Comparison of ENCODE assay signal across 9 mouse cellular contexts in genomic region chr2:181483562-181484318, GRCm38 (mm10). TPM values are rescaled to one million over a fixed set of nuclear protein-coding genes. Genes with fewer than 3 reads are reported as not detected.
DNase-seq lines count a peak whose midpoint lies in the region; ATAC-seq and TF ChIP-seq lines count a peak whose summit lies in the region.
"Had no signal": no experiment of that assay in that cellular context is flagged by ENCODE, and none has a peak within 500 bp of the region (broad histone marks: within the 10 kb centered on the region; RNA-seq: fewer than 3 reads in every experiment).

No protein-coding gene starts in this region.

- WGBS in heart, adult 2 months: 22% methylated on average over 7 of the region's 7 CpGs
- 26% methylated on average over 7 of the region's 7 CpGs for WGBS in kidney, embryonic 15.5 days
- WGBS in forebrain, embryonic 16.5 days: 32% methylated on average over 7 of the region's 7 CpGs

- peak overlapping the region; percentile 76 for H3K27ac ChIP-seq in heart, adult 2 months
- H3K27ac ChIP-seq in kidney, embryonic 15.5 days: peak overlapping the region; percentile 86
- H3K27ac ChIP-seq in forebrain, embryonic 16.5 days (ENCODE audit: low read length): no peak overlapping the region

- H3K9ac ChIP-seq in heart, adult 2 months (ENCODE audit: low read depth, low read length): peak overlapping the region; percentile 39; the same call in 1 of the 2 replicates
- no peak overlapping the region for H3K9ac ChIP-seq in kidney, embryonic 15.5 days
- H3K9ac ChIP-seq in forebrain, embryonic 16.5 days (replicated peaks; ENCODE audit: low read depth, low read length): no peak overlapping the region

- peaks cover 27% of the 10 kb centered on the region for H3K4me1 ChIP-seq in heart, adult 2 months (ENCODE audit: control insufficient read depth, insufficient read depth, low read length)
- H3K4me1 ChIP-seq in kidney, embryonic 15.5 days: peaks cover 58% of the 10 kb centered on the region
- no peaks in the 10 kb centered on the region for H3K4me1 ChIP-seq in forebrain, embryonic 16.5 days (replicated peaks; ENCODE audit: control insufficient read depth, insufficient read depth, low read length)

- H3K4me3 ChIP-seq in heart, adult 2 months: peak overlapping the region; percentile 29; the same call in 1 of the 2 replicates
- H3K4me3 ChIP-seq in kidney, embryonic 15.5 days (replicated peaks): no peak overlapping the region
- no peak overlapping the region for H3K4me3 ChIP-seq in forebrain, embryonic 16.5 days (replicated peaks; ENCODE audit: low read length)

- H3K27me3 ChIP-seq in heart, adult 2 months (ENCODE audit: control insufficient read depth, insufficient read depth, low read length): no peaks in the 10 kb centered on the region
- no peaks in the 10 kb centered on the region for H3K27me3 ChIP-seq in kidney, embryonic 15.5 days
- no peaks in the 10 kb centered on the region for H3K27me3 ChIP-seq in forebrain, embryonic 16.5 days (replicated peaks; ENCODE audit: control insufficient read depth, insufficient read depth, low read length)

- peak overlapping the region; percentile 37 for H3K4me2 ChIP-seq in kidney, embryonic 15.5 days
- H3K4me2 ChIP-seq in forebrain, embryonic 16.5 days (ENCODE audit: low read length): no peak overlapping the region

- H3K36me3 ChIP-seq in heart, adult 2 months (ENCODE audit: control insufficient read depth, insufficient read depth, low read length): peaks cover 9% of the 10 kb centered on the region
- no peaks in the 10 kb centered on the region for H3K36me3 ChIP-seq in kidney, embryonic 15.5 days
- no peaks in the 10 kb centered on the region for H3K36me3 ChIP-seq in forebrain, embryonic 16.5 days (ENCODE audit: control insufficient read depth, insufficient read depth)

- no peaks in the 10 kb centered on the region for H3K79me2 ChIP-seq in heart, adult 2 months (replicated peaks; ENCODE audit: control insufficient read depth, insufficient read depth, low read length)

- peak; percentile 43 for DNase-seq in left cerebral cortex, postnatal 4 days
- DNase-seq in left cerebral cortex, adult 8-10 months (ENCODE audit: low spot score in 2 of 2): no peak
- peak; percentile 61 to 66 for DNase-seq in adrenal gland, postnatal 36 days
- peak; percentile 78 to 82 for DNase-seq in heart, adult 2 months
- peak; percentile 74 for DNase-seq in lung, postnatal 36 days
- no peak for DNase-seq in right cerebral cortex, postnatal 36 days (ENCODE audit: low spot score in 2 of 2)

- intact Hi-C loops in left cerebral cortex, postnatal 4 days (cut with DNase I): no loop called here
- intact Hi-C loops in heart, adult 2 months (cut with DNase I): loop anchor here (1.0 to 2.0 kb wide), 2 partner anchors 13 to 25 kb away; no protein-coding TSS in a partner anchor

- peak; percentile 65; the same call in 1 of the 2 replicates for TF ChIP-seq EP300 in heart, adult 2 months (IDR thresholded peaks at IDR 0.05; ENCODE audit: insufficient read depth, low read depth, low read length)

- no peaks in the 10 kb centered on the region for H3K9me3 ChIP-seq in kidney, embryonic 15.5 days (replicated peaks)
- H3K9me3 ChIP-seq in forebrain, embryonic 16.5 days (ENCODE audit: control insufficient read depth, low read length): no peaks in the 10 kb centered on the region

- TF ChIP-seq CTCF in heart, adult 2 months (IDR thresholded peaks at IDR 0.05): peak; percentile 78

- TF ChIP-seq POLR2A in heart, adult 2 months (IDR thresholded peaks at IDR 0.05; ENCODE audit: insufficient read depth, low read depth, low read length): no peak

- no peak for ATAC-seq in kidney, embryonic 15.5 days (replicated peaks; ENCODE audit: low FRiP score)
- ATAC-seq in forebrain, embryonic 16.5 days: no peak

RNA-seq across cellular contexts. Expression of gene Abhd16b, which starts 9.3 kb away (rescaled TPM):
- not detected for total RNA-seq in left cerebral cortex, postnatal 4 days (2021)
- not detected for total RNA-seq in left cerebral cortex, adult 8-10 months (2022)
- not detected for total RNA-seq in adrenal gland, postnatal 36 days (2021)
- not detected for total RNA-seq in heart, adult 2 months (2021)
- polyA plus RNA-seq in heart, adult 2 months (2012; rRNA removed): not detected in 2 replicates
- polyA plus RNA-seq in kidney, embryonic 15.5 days (2015; fragmentation: Nextera tagmentation; extraction: Ambion mirVana): 0.30 TPM in 1 of 2 replicates, not detected in the other
- polyA plus RNA-seq in forebrain, embryonic 16.5 days (2015; fragmentation: Nextera tagmentation; extraction: Ambion mirVana): not detected in 2 replicates
- polyA plus RNA-seq: neural tube, embryonic 14.5 days had no signal

RNA-seq across cellular contexts. Expression of gene Tpd52l2, which starts 13.2 kb away (rescaled TPM):
- total RNA-seq in left cerebral cortex, postnatal 4 days (2021): 10 to 100 TPM; 69.7 to 73.5 TPM
- total RNA-seq in left cerebral cortex, adult 8-10 months (2022): 10 to 100 TPM; 71.5 to 81.3 (median 74.0) TPM
- 100 to 1,000 TPM; 104 to 114 TPM for total RNA-seq in adrenal gland, postnatal 36 days (2021)
- total RNA-seq in heart, adult 2 months (2021): 10 to 100 TPM; 56.8 to 58.7 TPM
- 61.1 and 93.6 TPM in 2 replicates for polyA plus RNA-seq in heart, adult 2 months (2012; rRNA removed)
- 162 and 169 TPM in 2 replicates for polyA plus RNA-seq in kidney, embryonic 15.5 days (2015; fragmentation: Nextera tagmentation; extraction: Ambion mirVana)
- 135 and 139 TPM in 2 replicates for polyA plus RNA-seq in forebrain, embryonic 16.5 days (2015; fragmentation: Nextera tagmentation; extraction: Ambion mirVana)

RNA-seq across cellular contexts. Expression of gene Zbtb46, which starts 24.5 kb away (rescaled TPM):
- 10 to 100 TPM; 16.6 to 16.8 TPM for total RNA-seq in left cerebral cortex, postnatal 4 days (2021)
- total RNA-seq in left cerebral cortex, adult 8-10 months (2022): 10 to 100 TPM; 10.9 to 11.9 (median 11.4) TPM
- 10 to 100 TPM; 16.7 to 17.5 TPM for total RNA-seq in adrenal gland, postnatal 36 days (2021)
- 10 to 100 TPM; 10.7 to 13.2 TPM for total RNA-seq in heart, adult 2 months (2021)
- 8.3 and 14.9 TPM in 2 replicates for polyA plus RNA-seq in heart, adult 2 months (2012; rRNA removed)
- polyA plus RNA-seq in kidney, embryonic 15.5 days (2015; fragmentation: Nextera tagmentation; extraction: Ambion mirVana): 25.5 and 28.0 TPM in 2 replicates
- 9.5 and 11.9 TPM in 2 replicates for polyA plus RNA-seq in forebrain, embryonic 16.5 days (2015; fragmentation: Nextera tagmentation; extraction: Ambion mirVana)

RNA-seq across cellular contexts. Expression of gene Dnajc5, which starts 36.5 kb away (rescaled TPM):
- 100 to 1,000 TPM; 288 to 305 TPM for total RNA-seq in left cerebral cortex, postnatal 4 days (2021)
- 100 to 1,000 TPM; 277 to 310 (median 297) TPM for total RNA-seq in left cerebral cortex, adult 8-10 months (2022)
- 10 to 100 TPM; 92.9 to 93.7 TPM for total RNA-seq in adrenal gland, postnatal 36 days (2021)
- 10 to 100 TPM; 62.3 to 71.5 TPM for total RNA-seq in heart, adult 2 months (2021)
- polyA plus RNA-seq in heart, adult 2 months (2012; rRNA removed): 43.4 and 68.9 TPM in 2 replicates
- polyA plus RNA-seq in kidney, embryonic 15.5 days (2015; fragmentation: Nextera tagmentation; extraction: Ambion mirVana): 84.4 and 88.6 TPM in 2 replicates
- 221 and 239 TPM in 2 replicates for polyA plus RNA-seq in forebrain, embryonic 16.5 days (2015; fragmentation: Nextera tagmentation; extraction: Ambion mirVana)

Comparison
In these comparisons a context has a peak if more than half of its experiments do, and no peak if none do; other contexts are left out.
1. DNase-seq: peak in left cerebral cortex, postnatal 4 days (single experiment), adrenal gland, postnatal 36 days (2 of 2), heart, adult 2 months (2 of 2) and lung, postnatal 36 days (single experiment); none in left cerebral cortex, adult 8-10 months (0 of 2) and right cerebral cortex, postnatal 36 days (0 of 2).